16 mouse cellular contexts compared by ENCODE assay signal in genomic region chr2:33817663-33818346, GRCm38 (mm10).
DNase-seq lines count a peak whose midpoint lies in the region; ATAC-seq and TF ChIP-seq lines count a peak whose summit lies in the region.
"Had no signal": no experiment of that assay in that cellular context is flagged by ENCODE, and none has a peak within 500 bp of the region (broad histone marks: within the 10 kb centered on the region; RNA-seq: fewer than 3 reads in every experiment).

No protein-coding gene starts in this region.

- H3K4me3 ChIP-seq in cerebellum, adult 2 months (replicated peaks; ENCODE audit: insufficient read depth, low read depth, low read length), result no peak overlapping the region
- no peak overlapping the region for H3K4me3 ChIP-seq in neural tube, embryonic 15.5 days (replicated peaks)
- H3K4me3 ChIP-seq in limb, embryonic 14.5 days (replicated peaks; ENCODE audit: low read length), result no peak overlapping the region
- H3K4me3 ChIP-seq: embryonic facial prominence, embryonic 15.5 days; forebrain, embryonic 15.5 days; heart, embryonic 10.5 days; hindbrain, embryonic 15.5 days; lung, embryonic 15.5 days had no signal

- TF ChIP-seq POLR2A in cerebellum, adult 2 months (IDR thresholded peaks at IDR 0.05; ENCODE audit: borderline replicate concordance, insufficient read depth, low read length), result no peak
- no peak for TF ChIP-seq POLR2A in limb, embryonic 14.5 days (IDR thresholded peaks at IDR 0.05; ENCODE audit: borderline replicate concordance, extremely low read depth, insufficient read depth, insufficient read length)

- no peak for ATAC-seq in neural tube, embryonic 15.5 days (ENCODE audit: low FRiP score)
- ATAC-seq in limb, embryonic 14.5 days (ENCODE audit: low FRiP score, low read depth), result no peak
- ATAC-seq: forebrain, embryonic 15.5 days had no signal

- DNase-seq in cerebellum, adult 2 months, result peak; percentile 45 to 51
- DNase-seq in cerebellum, postnatal 4 days (ENCODE audit: low spot score in 2 of 2), result no peak
- no peak for DNase-seq in neural tube, embryonic 10.5 days (ENCODE audit: extremely low spot score, low spot score)
- no peak for DNase-seq in limb, embryonic 14.5 days (ENCODE audit: low spot score)
- DNase-seq in lung, postnatal 10 days, result no peak
- DNase-seq in adrenal gland, adult 8-10 months, result no peak
- no peak for DNase-seq in adrenal gland, postnatal 36 days
- DNase-seq: adrenal gland, postnatal 14 days; kidney, adult 2 months had no signal

- peaks cover 24% of the 10 kb centered on the region for H3K4me1 ChIP-seq in cerebellum, adult 2 months (ENCODE audit: control insufficient read depth, insufficient read depth, low read length)
- H3K4me1 ChIP-seq in neural tube, embryonic 15.5 days, result peaks cover 39% of the 10 kb centered on the region
- peaks cover 57% of the 10 kb centered on the region for H3K4me1 ChIP-seq in limb, embryonic 14.5 days (ENCODE audit: control insufficient read depth, insufficient read depth, low read length)

- TF ChIP-seq CTCF in cerebellum, adult 2 months (IDR thresholded peaks at IDR 0.05; ENCODE audit: borderline replicate concordance, insufficient read depth, low read depth, low read length), result no peak

- 50% methylated on average over 9 of the region's 9 CpGs for WGBS in cerebellum, adult 2 months
- 74% methylated on average over 9 of the region's 9 CpGs for WGBS in neural tube, embryonic 15.5 days
- 78% methylated on average over 9 of the region's 9 CpGs for WGBS in limb, embryonic 14.5 days

- peak overlapping the region; percentile 22; the same call in 1 of the 2 replicates for H3K27ac ChIP-seq in cerebellum, adult 2 months (ENCODE audit: insufficient read depth, low read length)
- no peak overlapping the region for H3K27ac ChIP-seq in neural tube, embryonic 15.5 days (replicated peaks)
- H3K27ac ChIP-seq in limb, embryonic 14.5 days (replicated peaks; ENCODE audit: low read depth, low read length), result peak overlapping the region; percentile 33; the same call in 1 of the 2 replicates
- H3K27ac ChIP-seq: embryonic facial prominence, embryonic 15.5 days; forebrain, embryonic 15.5 days; heart, embryonic 10.5 days; hindbrain, embryonic 15.5 days; lung, embryonic 15.5 days had no signal

- H3K4me2 ChIP-seq in neural tube, embryonic 15.5 days, result no peak overlapping the region
- H3K4me2 ChIP-seq in limb, embryonic 14.5 days (replicated peaks; ENCODE audit: low read depth, low read length, severe bottlenecking), result no peak overlapping the region
- H3K4me2 ChIP-seq: embryonic facial prominence, embryonic 15.5 days; forebrain, embryonic 15.5 days; hindbrain, embryonic 15.5 days; liver, embryonic 11.5 days; lung, embryonic 15.5 days had no signal

- 0 out of 2 replicates have a peak overlapping the region, but pooled peaks have one; percentile 8 for H3K9ac ChIP-seq in neural tube, embryonic 15.5 days (replicated peaks)
- no peak overlapping the region for H3K9ac ChIP-seq in limb, embryonic 14.5 days (ENCODE audit: low read depth, low read length, severe bottlenecking)
- H3K9ac ChIP-seq: embryonic facial prominence, embryonic 15.5 days; forebrain, embryonic 15.5 days; hindbrain, embryonic 15.5 days; lung, embryonic 15.5 days had no signal

- H3K36me3 ChIP-seq in neural tube, embryonic 15.5 days, result peaks cover 34% of the 10 kb centered on the region
- H3K36me3 ChIP-seq in limb, embryonic 14.5 days (ENCODE audit: control insufficient read depth, insufficient read depth, low read length), result peaks cover 25% of the 10 kb centered on the region

- H3K9me3 ChIP-seq in neural tube, embryonic 15.5 days (replicated peaks), result no peaks in the 10 kb centered on the region
- no peaks in the 10 kb centered on the region for H3K9me3 ChIP-seq in limb, embryonic 14.5 days (ENCODE audit: control insufficient read depth, low read length)
- H3K9me3 ChIP-seq: embryonic facial prominence, embryonic 15.5 days; forebrain, embryonic 15.5 days; heart, embryonic 10.5 days; hindbrain, embryonic 15.5 days; lung, embryonic 15.5 days had no signal

- H3K27me3 ChIP-seq in cerebellum, adult 2 months (ENCODE audit: control insufficient read depth, insufficient read depth, low read length), result no peaks in the 10 kb centered on the region
- no peaks in the 10 kb centered on the region for H3K27me3 ChIP-seq in neural tube, embryonic 15.5 days (replicated peaks)
- no peaks in the 10 kb centered on the region for H3K27me3 ChIP-seq in limb, embryonic 14.5 days (ENCODE audit: control insufficient read depth, insufficient read depth, low read length)
- H3K27me3 ChIP-seq: embryonic facial prominence, embryonic 15.5 days; hindbrain, embryonic 15.5 days; lung, embryonic 15.5 days had no signal

Comparison
In these comparisons a context has a peak if more than half of its experiments do, and no peak if none do; other contexts are left out.
1. DNase-seq: peak in cerebellum, adult 2 months (2 of 2); none in cerebellum, postnatal 4 days (0 of 2), neural tube, embryonic 10.5 days (single experiment), limb, embryonic 14.5 days (single experiment), lung, postnatal 10 days (single experiment), adrenal gland, adult 8-10 months (single experiment) and adrenal gland, postnatal 36 days (0 of 2).